Mouse (Mus musculus) ES-E14 (cell line): ENCODE results near the gene Mxd3.

Experiments used
- HCFC1 ChIP-seq: IDR thresholded peaks from 2 replicates; pipeline ENCODE4 v1.6.1; 2012; ENCODE audit warnings: low read length, inconsistent platforms, borderline replicate concordance; ENCODE audit not compliant: insufficient read depth
- MAFK ChIP-seq: IDR thresholded peaks from 2 replicates; pipeline ENCODE4 v1.6.1; 2014; ENCODE audit warnings: mild to moderate bottlenecking, low read depth, low read length, inconsistent platforms; ENCODE audit not compliant: insufficient read depth
- ZC3H11A ChIP-seq: IDR thresholded peaks from 2 replicates; pipeline ENCODE4 v1.6.1; 2012; ENCODE audit warnings: low read depth, mild to moderate bottlenecking, inconsistent platforms, low read length, borderline replicate concordance
- ZNF384 ChIP-seq: IDR thresholded peaks from 2 replicates; pipeline ENCODE4 v1.6.1; 2012; ENCODE audit warnings: low read depth, low read length, inconsistent platforms

DNA sequence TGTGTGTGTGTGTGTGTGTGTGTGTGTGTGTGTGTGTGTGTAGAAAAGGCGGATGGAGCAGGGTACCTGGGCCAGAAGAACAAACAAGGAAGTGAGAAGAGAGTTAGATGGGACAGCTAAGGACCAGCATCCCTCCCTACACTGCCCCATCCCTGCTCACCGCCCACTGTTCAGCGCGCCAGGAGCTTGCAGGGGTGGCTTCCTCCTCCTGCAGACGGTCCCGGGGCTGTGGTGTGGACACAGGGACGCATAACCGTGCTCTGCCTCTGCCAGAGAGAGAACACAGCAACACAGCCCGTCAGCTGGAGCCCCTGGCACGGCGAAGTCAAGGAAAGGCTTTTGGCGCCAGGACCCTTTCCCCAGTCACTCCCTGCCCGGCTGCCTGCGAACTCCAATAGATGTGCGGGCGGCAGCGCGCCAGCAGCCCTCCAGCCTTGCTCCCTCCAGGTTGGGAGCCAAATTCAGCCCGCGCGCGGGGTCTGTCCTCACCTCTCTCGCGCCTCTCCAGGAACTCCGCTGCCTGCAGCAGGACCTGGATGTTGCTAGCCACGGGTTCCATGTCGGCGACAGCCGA lies 427 bp downstream of the Mxd3 start:
- TF ChIP-seq HCFC1: no peak
- TF ChIP-seq ZC3H11A: no peak
- no peak for TF ChIP-seq MAFK
- no peak for TF ChIP-seq ZNF384
